Mouse (Mus musculus) left cerebral cortex, postnatal 36 days (tissue): ENCODE results near the gene Poldip3. TPM values are rescaled to one million over a fixed set of nuclear protein-coding genes. Genes with fewer than 3 reads are reported as not detected.
A peak's percentile ranks its signal among the peaks of the same experiment; 100 is the strongest.

Experiments
- DNase-seq, 2 experiments: peaks; one replicate each; pipeline ENCODE4 v3.0.0; 2021 to 2022; ENCODE audit warnings: low spot score in 2 of 2, mixed read lengths in 1 of 2
- intact Hi-C: fragments of 180-260 bp; cut with DNase I; formaldehyde crosslinking; loops from one replicate; pipeline ENCODE4 v1.15.1; 2025
- total RNA-seq, 2 experiments: library from RNA; stranded (reverse); gene quantifications; 2 replicates each; pipeline ENCODE4 v1.2.3; 2021

Poldip3 gene
- total RNA-seq, 2 experiments from 2014 or later, result 84.5 to 87.4 TPM

DNA sequence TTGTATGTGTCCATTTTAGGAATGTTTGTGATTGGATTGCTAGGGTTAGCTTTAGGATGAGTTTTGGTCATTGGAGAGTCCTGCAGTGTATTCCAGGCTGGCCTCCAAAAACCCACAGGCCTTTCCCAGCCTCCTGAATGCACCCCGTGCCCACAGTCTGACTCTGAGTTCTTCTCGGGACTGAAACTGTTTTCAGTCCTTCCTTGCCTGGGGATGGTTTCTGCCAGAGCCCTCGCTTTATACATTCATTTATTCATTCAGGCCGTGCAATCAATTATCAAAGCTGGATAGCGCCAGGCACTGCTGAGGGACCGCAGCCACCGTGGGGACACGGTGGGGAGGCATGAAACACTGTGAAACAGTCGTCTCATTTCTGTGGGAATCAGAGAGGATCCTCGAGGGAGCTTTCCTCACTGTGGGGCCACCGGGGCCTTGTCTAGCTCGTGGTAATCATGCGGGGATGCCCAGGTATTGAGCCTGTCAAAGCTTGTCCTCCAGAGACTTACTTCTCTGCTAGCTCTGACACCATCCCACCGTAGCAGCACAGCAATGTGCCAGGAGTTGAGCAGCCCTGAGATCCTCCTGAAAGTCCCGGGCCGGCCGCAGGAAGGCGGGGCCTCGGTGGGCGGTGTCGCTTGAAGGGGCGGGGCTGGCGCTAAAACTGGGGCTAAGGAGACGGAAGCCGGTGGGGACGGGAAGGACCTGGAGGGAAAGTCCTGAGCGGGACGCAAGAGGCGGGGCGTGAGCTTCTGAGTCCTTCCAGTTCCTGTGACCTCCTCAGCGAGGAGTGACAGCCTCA lies 49.5 kb downstream of the Poldip3 start:
- peak; percentile 58 to 59 for DNase-seq
- intact Hi-C loops, result no loop called here

DNA sequence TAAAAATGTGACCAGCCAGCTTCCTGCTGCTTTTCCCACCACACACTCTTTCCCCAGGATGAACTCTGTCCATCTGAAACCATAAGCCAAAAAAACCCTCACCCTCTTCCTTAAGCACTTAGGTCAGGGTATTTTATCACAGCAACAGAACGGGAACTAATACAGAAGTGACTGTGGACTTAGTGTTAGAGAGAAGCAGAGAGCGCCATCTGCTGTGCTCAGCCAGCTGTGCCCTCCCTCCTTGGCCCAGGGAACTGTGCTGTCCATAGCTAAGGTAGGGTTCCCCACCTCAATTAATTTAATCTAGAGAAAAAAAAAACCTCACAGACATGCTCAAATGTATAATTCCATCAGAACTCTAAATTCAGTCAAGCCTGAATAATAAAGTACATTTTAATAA lies 53.2 kb downstream of the Poldip3 start:
- no peak for DNase-seq
- intact Hi-C loops, result no loop called here

DNA sequence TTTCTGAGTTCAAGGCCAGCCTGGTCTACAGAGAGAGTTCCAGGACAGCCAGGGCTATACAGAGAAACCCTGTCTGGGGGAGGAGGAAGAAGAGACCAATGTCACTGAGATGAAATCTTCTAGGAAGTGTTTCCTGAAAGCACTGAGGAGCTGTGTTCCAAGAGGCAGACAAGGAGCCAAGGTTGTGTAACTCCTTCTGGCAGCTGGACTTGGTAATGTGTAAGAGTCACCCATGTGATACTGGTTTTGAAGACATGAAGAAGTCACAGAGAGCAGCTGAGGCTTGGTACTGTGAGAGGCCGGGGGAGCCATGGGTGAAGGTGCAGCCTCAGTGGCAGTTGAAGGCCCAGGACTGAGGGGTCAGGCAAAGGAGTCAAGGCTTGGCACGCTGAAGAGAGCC lies 55.5 kb downstream of the Poldip3 start:
- intact Hi-C loops, result no loop called here
- DNase-seq, result no peak

DNA sequence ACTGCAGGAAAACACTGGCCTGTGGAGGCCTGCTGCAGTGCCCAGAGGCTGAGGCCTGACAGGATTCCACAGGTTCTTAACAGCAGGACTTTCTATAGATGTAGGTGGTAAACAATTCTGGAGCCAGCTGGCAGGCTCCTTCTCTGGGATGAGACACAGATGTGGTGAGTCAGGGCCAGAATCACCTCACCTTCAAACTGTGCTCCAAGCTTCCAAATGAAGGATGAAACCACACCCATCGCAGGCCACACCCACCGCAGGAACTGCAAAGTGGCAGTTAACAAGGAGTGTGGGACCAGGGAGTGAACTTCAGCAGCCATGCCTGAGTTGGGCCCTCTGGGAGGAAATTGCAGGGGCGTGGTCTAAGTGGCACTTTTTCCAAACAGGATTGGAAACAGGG lies 58.3 kb downstream of the Poldip3 start:
- intact Hi-C loops, result no loop called here
- DNase-seq, result no peak

DNA sequence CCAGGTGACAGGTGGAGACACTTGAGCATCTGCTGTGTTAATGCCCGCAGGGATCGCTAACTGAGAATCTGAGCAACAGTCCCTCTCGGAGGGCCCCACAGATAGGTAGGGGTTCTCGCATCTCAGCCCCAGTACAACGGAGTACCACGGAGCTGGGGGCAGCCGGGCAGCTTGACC lies 59.9 kb downstream of the Poldip3 start, which contains the start of gene Serhl:
Serhl (plus strand) TSS at position 78 of the 177 bp plus-strand sequence.
- intact Hi-C loops, result no loop called here
- no peak for DNase-seq

DNA sequence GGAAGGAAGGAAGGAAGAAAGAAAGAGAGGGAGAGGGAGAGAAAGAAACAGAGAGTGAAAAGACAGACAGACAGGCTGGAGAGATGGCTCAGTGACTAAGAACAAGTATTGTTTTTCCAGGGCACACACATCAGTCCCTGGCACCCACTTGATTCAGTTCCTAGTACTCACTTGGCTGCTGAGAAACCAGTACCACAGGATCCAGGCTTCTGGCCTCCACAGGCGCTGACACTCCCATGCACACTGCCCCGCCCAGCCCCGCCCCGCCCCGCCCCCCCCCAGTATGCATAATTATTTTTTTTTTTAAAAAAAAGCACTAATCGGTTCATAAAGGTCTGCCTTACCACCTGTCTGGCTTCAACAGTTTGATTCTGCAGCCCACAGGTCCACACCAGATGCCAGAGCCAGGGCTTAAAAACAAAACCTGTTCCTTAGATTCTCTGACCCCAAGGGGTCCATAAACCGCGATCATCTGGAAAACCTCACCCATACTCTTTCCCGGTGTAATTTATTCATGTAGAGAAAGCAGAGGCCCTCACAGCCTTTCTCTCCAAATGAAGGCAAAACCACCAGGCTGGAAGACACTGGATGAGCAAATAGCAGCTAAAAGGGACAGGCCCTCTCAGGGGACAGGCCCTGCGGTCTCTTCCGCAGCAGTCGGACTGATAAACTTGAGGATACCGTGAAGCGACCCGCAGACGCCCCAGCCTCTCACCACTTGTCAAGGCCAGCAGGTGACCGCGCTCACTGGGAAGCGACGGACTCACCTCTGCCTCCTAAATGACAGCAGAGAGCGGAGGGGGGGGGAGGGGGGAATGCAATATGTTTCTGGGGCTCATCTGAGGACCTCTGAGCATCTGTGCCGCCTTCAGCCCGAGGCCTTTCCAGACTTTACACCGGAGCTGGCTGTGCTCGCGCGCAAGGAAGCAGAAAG lies 60.4 kb downstream of the Poldip3 start:
- no peak for DNase-seq
- intact Hi-C loops, result no loop called here

DNA sequence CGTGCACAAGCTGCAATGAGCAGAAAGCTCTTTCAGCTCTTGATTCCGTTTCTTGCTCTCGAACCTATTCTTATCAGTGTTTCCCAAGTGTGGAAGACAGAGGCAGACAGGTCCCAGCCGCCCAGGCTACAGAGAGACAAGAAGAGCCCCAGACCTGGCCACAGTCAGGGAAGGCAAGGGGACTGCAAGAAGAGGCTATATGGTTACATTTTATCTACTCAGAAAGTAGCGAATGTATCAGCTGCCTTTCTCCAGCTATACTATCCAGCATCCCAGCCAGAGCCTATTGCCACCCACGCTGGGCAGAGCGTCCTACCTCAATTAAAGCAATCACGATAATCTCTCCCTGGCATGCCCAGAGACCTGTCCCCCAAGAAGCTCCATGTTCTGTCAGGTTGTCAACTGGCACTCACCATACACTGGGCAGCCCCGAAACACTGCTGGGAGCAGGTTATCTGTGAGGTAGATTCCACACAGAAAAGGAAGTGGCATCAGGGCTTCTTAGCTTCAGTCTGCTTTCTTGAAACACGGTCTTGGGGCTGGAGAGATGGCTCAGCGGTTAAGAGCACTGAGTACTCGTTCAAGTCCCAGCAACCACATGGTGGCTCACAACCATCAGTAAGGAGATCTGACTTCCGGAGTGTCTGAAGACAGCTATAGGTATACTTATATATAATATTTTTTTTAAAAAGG lies 62.4 kb downstream of the Poldip3 start:
- intact Hi-C loops, result no loop called here
- DNase-seq, result no peak

DNA sequence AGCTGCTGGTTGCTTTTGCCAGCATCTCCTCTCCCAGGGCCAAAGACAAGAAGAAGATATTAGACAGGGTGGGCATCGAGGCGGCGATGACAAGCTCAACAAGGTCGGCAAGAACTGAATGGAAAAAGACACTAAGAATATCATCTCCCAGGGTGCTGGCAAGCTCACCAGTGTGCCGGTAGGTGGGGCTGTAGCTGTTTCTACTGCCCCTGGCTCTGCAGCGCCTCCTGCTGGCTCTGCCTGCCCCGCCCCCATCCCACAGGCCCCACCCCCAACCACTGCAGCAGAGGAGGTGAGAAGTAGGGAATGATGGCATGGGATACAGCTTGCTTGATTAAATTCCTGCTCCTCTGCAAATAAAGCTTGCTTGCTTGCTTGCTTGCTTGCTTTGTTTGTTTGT lies 63.3 kb downstream of the Poldip3 start:
- intact Hi-C loops, result no loop called here
- no peak for DNase-seq

DNA sequence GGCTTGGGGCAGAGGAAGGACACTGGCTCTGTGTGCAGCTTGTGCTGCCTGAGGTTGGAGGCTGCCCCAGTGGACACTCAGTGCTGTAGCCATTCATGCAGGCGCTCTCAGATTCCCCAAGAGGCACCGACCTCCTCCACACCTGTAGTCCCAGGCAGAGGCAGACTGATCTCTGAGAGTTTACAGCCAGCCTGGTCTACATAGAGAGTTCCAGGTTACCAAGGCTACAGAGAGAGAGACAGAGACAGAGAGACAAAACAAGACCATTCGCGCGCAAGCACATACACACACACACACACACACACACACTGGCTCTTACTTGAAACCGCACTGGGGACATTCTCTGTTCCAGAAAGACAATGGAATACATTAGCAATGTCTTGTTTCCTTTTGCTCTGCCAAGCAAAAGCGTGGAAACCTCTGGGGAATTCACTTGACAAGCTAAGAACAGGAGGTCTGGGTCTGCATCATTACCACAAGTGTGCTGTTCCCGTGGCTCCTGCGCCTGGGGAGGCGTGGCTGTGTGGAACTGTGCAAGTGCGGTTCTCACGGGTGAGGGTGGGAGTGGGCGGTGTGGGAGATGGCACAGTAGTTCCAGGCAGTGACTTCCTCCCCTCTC lies 65.1 kb downstream of the Poldip3 start:
- intact Hi-C loops, result no loop called here

DNA sequence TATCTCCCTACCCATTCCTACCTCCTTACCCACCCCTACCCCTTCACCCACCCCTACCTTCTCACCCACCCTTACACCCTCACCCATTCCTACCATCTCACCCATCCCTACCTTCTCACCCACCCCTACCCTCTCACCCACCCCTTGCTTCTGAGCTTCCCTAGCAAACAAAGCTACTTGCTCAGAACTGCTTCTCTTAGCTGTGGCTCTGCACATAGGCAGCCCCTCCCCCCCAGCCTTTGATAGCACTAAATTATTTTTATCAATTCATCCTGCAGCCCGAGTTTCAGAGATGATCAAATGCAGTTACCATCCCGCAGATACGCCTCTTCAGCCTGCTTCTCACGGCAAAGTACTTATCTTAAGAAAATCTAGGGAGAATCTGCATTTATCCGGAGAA lies 65.7 kb downstream of the Poldip3 start:
- DNase-seq, result no peak
- intact Hi-C loops, result no loop called here

More for the DNA sequence above, 65.1 kb downstream of the Poldip3 start:
- DNase-seq, result peak; percentile 11 to 22

Other genes with a start within 250 kb of the Poldip3 start
- gene Tcf20, start 161.5 kb downstream of the Poldip3 start, total RNA-seq, result 100 to 1,000 TPM; 210 to 218 TPM
- 1 to 10 TPM; 2.6 to 3.1 TPM for gene Nfam1, start 116.1 kb downstream of the Poldip3 start, total RNA-seq
- gene Serhl, start 59.9 kb downstream of the Poldip3 start, total RNA-seq, result 10 to 100 TPM in 1 of 2 experiments, 1 to 10 TPM in 1; 9.3 to 12.3 TPM
- 100 to 1,000 TPM; 148 to 158 TPM for gene Rrp7a, start 26.6 kb downstream of the Poldip3 start, total RNA-seq
- 10 to 100 TPM; 59.1 to 62.8 TPM for gene Cyb5r3, start 23.2 kb upstream of the Poldip3 start, total RNA-seq
- 1 to 10 TPM; 3.4 to 4.1 TPM for gene A4galt, start 102.4 kb upstream of the Poldip3 start, total RNA-seq
- gene Arfgap3, start 200.9 kb upstream of the Poldip3 start, total RNA-seq, result 10 to 100 TPM; 18.9 to 22.3 TPM